Mouse (Mus musculus): ENCODE data around the gene Hs3st4. TPM values are rescaled to one million over a fixed set of nuclear protein-coding genes. Genes with fewer than 3 reads are reported as not detected.

Gene Hs3st4
- polyA plus RNA-seq (2014; fragmentation: Nextera tagmentation; extraction: Ambion mirVana), result 8.9 and 9.7 TPM in 2 replicates

- peak; percentile 45; the same call in 1 of the 2 replicates for ATAC-seq (ENCODE audit: low FRiP score)
- Histone ChIP-seq H3K4me2 (replicated peaks) (peak within 1 kb of the TSS; percentile 92), H3K4me1 (replicated peaks; ENCODE audit: control insufficient read depth, insufficient read depth, low read length) (peaks cover 4% of the 10 kb centered on the region; the same call in 1 of the 2 replicates), H3K27me3 (ENCODE audit: control insufficient read depth, insufficient read depth, low read length) (peaks cover 74% of the 10 kb centered on the region), H3K9ac (peak within 1 kb of the TSS; percentile 76), H3K4me3 (replicated peaks; ENCODE audit: low read length) (peak within 1 kb of the TSS; percentile 76), H3K27ac (no peak within 1 kb of the TSS), H3K36me3 (replicated peaks; ENCODE audit: control insufficient read depth, insufficient read depth) (no peaks in the 10 kb centered on the region), H3K9me3 (ENCODE audit: control insufficient read depth, low read length) (no peaks in the 10 kb centered on the region; the same call in 1 of the 2 replicates)
- DNase-seq (ENCODE audit: low spot score), result peak; percentile 50
- 2% methylated on average over 44 of the region's 74 CpGs for WGBS
Measured at GRCm38 (mm10) chr7:123982461-123983038, at the start of gene Hs3st4. Gene Hs3st4, plus strand, starts transcription at chr7:123982869.

GRCm38 (mm10) chr7:123946836-123947235 is 35.8 kb upstream of the Hs3st4 start:
- Histone ChIP-seq H3K9ac (no peak overlapping the region), H3K27ac (no peak overlapping the region), H3K9me3 (ENCODE audit: control insufficient read depth, low read length) (no peaks in the 10 kb centered on the region), H3K4me3 (replicated peaks; ENCODE audit: low read length) (no peak overlapping the region), H3K27me3 (ENCODE audit: control insufficient read depth, insufficient read depth, low read length) (no peaks in the 10 kb centered on the region), H3K36me3 (replicated peaks; ENCODE audit: control insufficient read depth, insufficient read depth) (no peaks in the 10 kb centered on the region), H3K4me2 (replicated peaks) (no peak overlapping the region), H3K4me1 (replicated peaks; ENCODE audit: control insufficient read depth, insufficient read depth, low read length) (no peaks in the 10 kb centered on the region)
- no peak for DNase-seq (ENCODE audit: low spot score)
- ATAC-seq (ENCODE audit: low FRiP score), result no peak
- WGBS, result 88% methylated on average over 3 of the region's 3 CpGs

GRCm38 (mm10) chr7:123963021-123963420 is 19.6 kb upstream of the Hs3st4 start:
- H3K9me3 ChIP-seq (ENCODE audit: control insufficient read depth, low read length), result 0 out of 2 replicates have a peak, but pooled peaks cover 8% of the 10 kb centered on the region
- H3K27me3 ChIP-seq (ENCODE audit: control insufficient read depth, insufficient read depth, low read length), result no peaks in the 10 kb centered on the region
- ATAC-seq (ENCODE audit: low FRiP score), result no peak
- 85% methylated on average over 5 of the region's 5 CpGs for WGBS
- no peak overlapping the region for H3K4me2 ChIP-seq (replicated peaks)
- no peak overlapping the region for H3K27ac ChIP-seq
- no peak for DNase-seq (ENCODE audit: low spot score)
- H3K4me3 ChIP-seq (replicated peaks; ENCODE audit: low read length), result no peak overlapping the region
- H3K4me1 ChIP-seq (replicated peaks; ENCODE audit: control insufficient read depth, insufficient read depth, low read length), result no peaks in the 10 kb centered on the region
- H3K36me3 ChIP-seq (replicated peaks; ENCODE audit: control insufficient read depth, insufficient read depth), result no peaks in the 10 kb centered on the region
- no peak overlapping the region for H3K9ac ChIP-seq

GRCm38 (mm10) chr7:123964559-123965142 is 18.0 kb upstream of the Hs3st4 start:
- WGBS, result 54% methylated on average over 10 of the region's 10 CpGs
- H3K9ac ChIP-seq, result no peak overlapping the region
- ATAC-seq (ENCODE audit: low FRiP score) (no peak), DNase-seq (ENCODE audit: low spot score) (peak; percentile 71)
- no peak overlapping the region for H3K27ac ChIP-seq
- no peaks in the 10 kb centered on the region for H3K4me1 ChIP-seq (replicated peaks; ENCODE audit: control insufficient read depth, insufficient read depth, low read length)
- no peaks in the 10 kb centered on the region for H3K36me3 ChIP-seq (replicated peaks; ENCODE audit: control insufficient read depth, insufficient read depth)
- H3K4me3 ChIP-seq (replicated peaks; ENCODE audit: low read length), result no peak overlapping the region
- 0 out of 2 replicates have a peak, but pooled peaks cover 8% of the 10 kb centered on the region for H3K9me3 ChIP-seq (ENCODE audit: control insufficient read depth, low read length)
- no peaks in the 10 kb centered on the region for H3K27me3 ChIP-seq (ENCODE audit: control insufficient read depth, insufficient read depth, low read length)
- no peak overlapping the region for H3K4me2 ChIP-seq (replicated peaks)

- no peaks in the 10 kb centered on the region for H3K27me3 ChIP-seq (ENCODE audit: control insufficient read depth, insufficient read depth, low read length)
- H3K9ac ChIP-seq, result no peak overlapping the region
- 0 out of 2 replicates have a peak, but pooled peaks cover 8% of the 10 kb centered on the region for H3K9me3 ChIP-seq (ENCODE audit: control insufficient read depth, low read length)
- DNase-seq (ENCODE audit: low spot score), result no peak
- no peak for ATAC-seq (ENCODE audit: low FRiP score)
- no peak overlapping the region for H3K4me2 ChIP-seq (replicated peaks)
- H3K4me3 ChIP-seq (replicated peaks; ENCODE audit: low read length), result no peak overlapping the region
- no peaks in the 10 kb centered on the region for H3K36me3 ChIP-seq (replicated peaks; ENCODE audit: control insufficient read depth, insufficient read depth)
- H3K4me1 ChIP-seq (replicated peaks; ENCODE audit: control insufficient read depth, insufficient read depth, low read length), result no peaks in the 10 kb centered on the region
- H3K27ac ChIP-seq, result no peak overlapping the region
- 74% methylated on average over 7 of the region's 7 CpGs for WGBS
Measured at GRCm38 (mm10) chr7:123965515-123965914, 17.2 kb upstream of the Hs3st4 start.

- 44% methylated on average over 7 of the region's 7 CpGs for WGBS
- no peak overlapping the region for H3K4me2 ChIP-seq (replicated peaks)
- no peaks in the 10 kb centered on the region for H3K36me3 ChIP-seq (replicated peaks; ENCODE audit: control insufficient read depth, insufficient read depth)
- no peaks in the 10 kb centered on the region; the same call in 1 of the 2 replicates for H3K9me3 ChIP-seq (ENCODE audit: control insufficient read depth, low read length)
- DNase-seq (ENCODE audit: low spot score) (no peak), ATAC-seq (ENCODE audit: low FRiP score) (no peak)
- 0 out of 2 replicates have a peak, but pooled peaks cover 5% of the 10 kb centered on the region for H3K4me1 ChIP-seq (replicated peaks; ENCODE audit: control insufficient read depth, insufficient read depth, low read length)
- H3K4me3 ChIP-seq (replicated peaks; ENCODE audit: low read length), result no peak overlapping the region
- H3K27me3 ChIP-seq (ENCODE audit: control insufficient read depth, insufficient read depth, low read length), result peaks cover 15% of the 10 kb centered on the region
- no peak overlapping the region for H3K27ac ChIP-seq
- no peak overlapping the region for H3K9ac ChIP-seq
Measured at GRCm38 (mm10) chr7:123975441-123975840, 7.2 kb upstream of the Hs3st4 start.

GRCm38 (mm10) chr7:123981435-123981834 is 1.2 kb upstream of the Hs3st4 start:
- Histone ChIP-seq H3K36me3 (replicated peaks; ENCODE audit: control insufficient read depth, insufficient read depth) (no peaks in the 10 kb centered on the region), H3K27ac (no peak overlapping the region), H3K9ac (0 out of 2 replicates have a peak overlapping the region, but pooled peaks have one; percentile 76), H3K9me3 (ENCODE audit: control insufficient read depth, low read length) (no peaks in the 10 kb centered on the region; the same call in 1 of the 2 replicates), H3K4me1 (replicated peaks; ENCODE audit: control insufficient read depth, insufficient read depth, low read length) (peaks cover 4% of the 10 kb centered on the region; the same call in 1 of the 2 replicates), H3K4me2 (replicated peaks) (peak overlapping the region; percentile 92), H3K27me3 (ENCODE audit: control insufficient read depth, insufficient read depth, low read length) (peaks cover 69% of the 10 kb centered on the region), H3K4me3 (replicated peaks; ENCODE audit: low read length) (peak overlapping the region; percentile 76; the same call in 1 of the 2 replicates)
- ATAC-seq (ENCODE audit: low FRiP score) (no peak), DNase-seq (ENCODE audit: low spot score) (no peak)
- 13% methylated on average over 7 of the region's 7 CpGs for WGBS

- Histone ChIP-seq H3K36me3 (replicated peaks; ENCODE audit: control insufficient read depth, insufficient read depth) (no peaks in the 10 kb centered on the region), H3K27me3 (ENCODE audit: control insufficient read depth, insufficient read depth, low read length) (peaks cover 70% of the 10 kb centered on the region)
- no peak for ATAC-seq (ENCODE audit: low FRiP score)
Measured at GRCm38 (mm10) chr7:123982010-123982409, 659 bp upstream of the Hs3st4 start.

More at GRCm38 (mm10) chr7:123982010-123982409, 659 bp upstream of the Hs3st4 start:
- H3K4me3 ChIP-seq (replicated peaks; ENCODE audit: low read length), result peak overlapping the region; percentile 76
- no peaks in the 10 kb centered on the region; the same call in 1 of the 2 replicates for H3K9me3 ChIP-seq (ENCODE audit: control insufficient read depth, low read length)
- H3K27ac ChIP-seq, result no peak overlapping the region
- no peak for DNase-seq (ENCODE audit: low spot score)
- WGBS, result 0% methylated on average over 5 of the region's 5 CpGs
- H3K4me2 ChIP-seq (replicated peaks), result peak overlapping the region; percentile 92
- peaks cover 4% of the 10 kb centered on the region; the same call in 1 of the 2 replicates for H3K4me1 ChIP-seq (replicated peaks; ENCODE audit: control insufficient read depth, insufficient read depth, low read length)
- peak overlapping the region; percentile 76; the same call in 1 of the 2 replicates for H3K9ac ChIP-seq
